Mouse (Mus musculus) A20 (cell line): ENCODE measurements around the gene Ccnd3.

ENCODE experiments used
- DNase-seq: peaks from one replicate; pipeline ENCODE4 v3.0.0-alpha.2; 2011; ENCODE audit warnings: low read depth, low spot score

Ccnd3 gene

GRCm38 (mm10) chr17:47543051-47543650, 38.3 kb downstream of the Ccnd3 start:
- no peak for DNase-seq

- no peak for DNase-seq
Measured at GRCm38 (mm10) chr17:47545154-47545553, 40.3 kb downstream of the Ccnd3 start.

- no peak for DNase-seq
Measured at GRCm38 (mm10) chr17:47545861-47546331, 41.0 kb downstream of the Ccnd3 start.

GRCm38 (mm10) chr17:47551049-47551448, 46.2 kb downstream of the Ccnd3 start:
- DNase-seq = no peak

- DNase-seq = peak; percentile 79
Measured at GRCm38 (mm10) chr17:47552994-47553393, 48.1 kb downstream of the Ccnd3 start.

GRCm38 (mm10) chr17:47554621-47555020, 49.8 kb downstream of the Ccnd3 start:
- peak; percentile 91 for DNase-seq

DNA sequence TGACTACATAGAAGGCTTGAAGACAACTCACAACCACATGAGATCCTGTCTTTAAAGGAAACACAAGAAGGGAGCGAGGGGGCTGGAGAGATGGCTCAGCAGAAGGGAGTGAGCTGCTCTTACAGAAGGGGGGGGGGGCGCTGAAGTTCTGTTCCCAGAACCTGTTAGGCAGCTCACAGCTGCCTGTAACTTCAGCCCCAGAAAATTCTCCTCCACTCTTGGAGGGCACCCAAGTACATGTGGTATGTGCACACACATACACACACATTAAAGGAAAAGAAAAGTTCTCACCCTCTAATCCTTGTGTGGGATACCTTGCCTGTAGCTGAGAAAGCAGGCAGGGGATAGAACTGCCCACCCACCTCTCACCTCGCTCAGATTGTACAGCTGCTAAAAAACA, 52.3 kb downstream of the Ccnd3 start:
- DNase-seq = peak; percentile 39

GRCm38 (mm10) chr17:47559726-47560125, 54.9 kb downstream of the Ccnd3 start:
- DNase-seq = no peak

- DNase-seq = no peak
Measured at GRCm38 (mm10) chr17:47562875-47563274, 58.0 kb downstream of the Ccnd3 start.

GRCm38 (mm10) chr17:47564612-47565011, 59.8 kb downstream of the Ccnd3 start:
- no peak for DNase-seq

- DNase-seq = no peak
Measured at GRCm38 (mm10) chr17:47566133-47566532, 61.3 kb downstream of the Ccnd3 start.

- no peak for DNase-seq
Measured at GRCm38 (mm10) chr17:47567271-47567670, 62.4 kb downstream of the Ccnd3 start.

DNA sequence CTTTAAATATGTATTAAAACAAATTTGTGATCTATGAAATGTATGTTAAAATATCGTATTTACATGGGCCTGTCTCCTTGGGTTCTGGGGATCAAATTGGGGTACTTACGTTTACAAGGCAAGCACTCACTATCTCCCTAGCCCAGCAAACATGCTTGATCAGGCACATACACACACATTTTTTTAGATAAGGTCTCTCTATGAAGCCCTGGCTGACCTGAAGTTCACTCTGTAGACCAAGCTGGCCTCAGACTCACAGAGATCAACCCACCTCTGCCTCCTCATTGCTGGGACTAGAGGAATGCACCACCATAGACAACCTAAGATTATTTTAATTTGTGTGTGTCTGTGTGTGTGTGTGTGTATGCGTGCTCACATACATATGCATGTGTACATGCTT, 63.5 kb downstream of the Ccnd3 start:
- no peak for DNase-seq

DNA sequence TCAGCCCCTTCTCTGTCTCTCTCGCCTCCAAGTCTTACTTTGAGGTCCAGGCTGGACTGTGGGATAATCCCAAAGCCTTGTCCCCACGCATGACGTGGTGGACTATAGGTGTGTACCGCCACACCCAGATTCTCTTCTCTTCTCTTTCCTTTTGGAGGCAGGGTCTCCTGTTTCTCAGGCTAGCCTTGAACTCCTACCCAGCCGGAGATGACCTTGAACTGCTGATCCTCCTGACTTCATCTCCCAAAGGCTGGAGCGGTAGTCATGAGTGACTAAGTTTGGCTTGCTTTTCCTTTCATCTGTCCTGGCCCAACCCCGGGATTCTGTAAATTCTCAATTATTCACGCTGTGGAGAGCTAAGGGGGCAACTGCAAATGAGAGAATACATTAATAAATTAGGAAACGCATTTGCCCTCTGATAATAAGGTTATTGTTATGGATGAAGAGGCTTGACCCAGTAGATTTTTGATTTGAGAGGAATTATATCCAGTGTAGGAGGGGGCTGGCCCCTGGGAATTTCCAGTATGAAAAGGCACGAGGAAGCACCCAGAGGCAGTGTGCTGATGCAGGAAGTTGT, 64.2 kb downstream of the Ccnd3 start:
- no peak for DNase-seq

GRCm38 (mm10) chr17:47571621-47572020, 66.8 kb downstream of the Ccnd3 start:
- DNase-seq = no peak

GRCm38 (mm10) chr17:47572436-47572835, 67.6 kb downstream of the Ccnd3 start:
- no peak for DNase-seq

GRCm38 (mm10) chr17:47574028-47574427, 69.2 kb downstream of the Ccnd3 start:
- no peak for DNase-seq

DNA sequence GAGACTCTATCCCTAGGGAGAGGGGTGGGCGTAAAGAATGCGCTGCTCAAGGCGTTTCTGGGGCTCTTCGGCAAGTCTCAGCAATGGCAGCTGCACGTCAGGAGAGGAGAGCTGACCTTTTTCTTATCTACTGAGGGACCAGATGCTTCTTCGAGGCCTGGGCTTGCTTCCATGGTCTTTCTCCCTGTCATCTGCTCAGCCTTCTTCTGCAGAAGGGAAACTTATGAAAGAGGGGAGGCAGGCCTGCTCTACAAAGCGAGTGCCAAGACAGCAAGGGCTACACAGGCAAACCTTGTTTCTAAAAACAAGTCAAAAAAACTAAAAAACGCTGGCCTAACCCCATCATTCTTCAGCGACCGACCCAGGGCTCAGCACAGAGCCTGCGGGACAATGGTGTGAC, 70.0 kb downstream of the Ccnd3 start:
- DNase-seq = no peak

- no peak for DNase-seq
Measured at GRCm38 (mm10) chr17:47578655-47579054, 73.8 kb downstream of the Ccnd3 start.

GRCm38 (mm10) chr17:47580962-47581361, 76.1 kb downstream of the Ccnd3 start:
- no peak for DNase-seq

DNA sequence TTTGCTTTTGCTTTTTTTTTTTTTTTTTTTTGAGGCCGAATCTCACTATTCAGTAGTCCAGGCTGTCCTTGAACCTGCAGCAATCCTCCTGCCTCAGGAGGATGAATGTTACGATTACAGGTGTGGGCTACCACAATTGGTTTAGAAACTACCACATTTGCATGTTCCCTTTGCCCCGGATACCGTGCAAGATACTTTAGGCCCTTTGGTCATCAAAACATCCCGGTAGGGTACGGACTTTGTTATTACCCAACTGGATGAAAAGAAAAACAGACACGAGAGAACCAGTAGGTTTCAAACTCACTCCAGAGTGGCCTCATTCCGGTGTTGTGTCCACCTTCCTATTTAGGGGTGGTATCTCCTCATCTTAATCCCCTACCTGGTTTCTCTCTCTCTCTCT, 83.7 kb downstream of the Ccnd3 start:
- no peak for DNase-seq

GRCm38 (mm10) chr17:47591073-47591472, 86.2 kb downstream of the Ccnd3 start:
- DNase-seq = no peak

GRCm38 (mm10) chr17:47593215-47593853, 88.5 kb downstream of the Ccnd3 start:
- peak; percentile 97 for DNase-seq
